Mouse (Mus musculus): ENCODE data around the gene Dtx3.

- TF ChIP-seq POLR2A (IDR thresholded peaks at IDR 0.05; ENCODE audit: low read depth, low read length): no peak
- no peak for TF ChIP-seq CTCF (IDR thresholded peaks at IDR 0.05; ENCODE audit: borderline replicate concordance, insufficient read depth, low read length)
Observed at GRCm38 (mm10) chr10:127217177-127217576, 21.6 kb upstream of the Dtx3 start.
